Mouse (Mus musculus) midbrain, embryonic 14.5 days (tissue): ENCODE measurements around the gene Etv4. TPM values are rescaled to one million over a fixed set of nuclear protein-coding genes. Genes with fewer than 3 reads are reported as not detected.

Experiments
- ATAC-seq: fragments of 200-750 bp; cut with Nextera tagmentation; 2 replicates; pipeline ENCODE4 v1.8.0; 2017; ENCODE audit warnings: moderate number of reproducible peaks, moderate library complexity; ENCODE audit not compliant: low FRiP score, low TSS enrichment
- DNase-seq: peaks from one replicate; pipeline ENCODE4 v3.0.0-alpha.2; 2015
- H3K27ac ChIP-seq: fragments of 300-500 bp; sonication (generic); replicated peaks from 2 replicates; pipeline ENCODE4 v1.5.1; 2014; ENCODE audit warnings: mild to moderate bottlenecking, low read depth, low read length, moderate library complexity
- H3K27me3 ChIP-seq: fragments of 300-500 bp; sonication (generic); 2 replicates; pipeline ENCODE4 v1.6.1; 2014; ENCODE audit warnings: low read length, control low read depth, mixed read lengths; ENCODE audit not compliant: control insufficient read depth, insufficient read depth
- H3K36me3 ChIP-seq: fragments of 300-500 bp; sonication (generic); 2 replicates; pipeline ENCODE4 v1.6.1; 2014; ENCODE audit warnings: low read length, control low read depth; ENCODE audit not compliant: control insufficient read depth, insufficient read depth
- H3K4me1 ChIP-seq: fragments of 300-500 bp; sonication (generic); 2 replicates; pipeline ENCODE4 v1.6.1; 2014; ENCODE audit warnings: mild to moderate bottlenecking, antibody characterized with exemption, low read length, control low read depth; ENCODE audit not compliant: control insufficient read depth, insufficient read depth
- H3K4me2 ChIP-seq: fragments of 300-500 bp; sonication (generic); 2 replicates; pipeline ENCODE4 v1.6.1; 2014; ENCODE audit warnings: mild to moderate bottlenecking, low read length, moderate library complexity
- H3K4me3 ChIP-seq: fragments of 300-500 bp; sonication (generic); replicated peaks from 2 replicates; pipeline ENCODE4 v1.5.1; 2014; ENCODE audit warnings: low read depth, low read length
- H3K9ac ChIP-seq: fragments of 300-500 bp; sonication (generic); replicated peaks from 2 replicates; pipeline ENCODE4 v1.6.1; 2014; ENCODE audit warnings: mild to moderate bottlenecking, low read length, moderate library complexity
- H3K9me3 ChIP-seq: fragments of 300-500 bp; sonication (generic); 2 replicates; pipeline ENCODE4 v1.6.1; 2016; ENCODE audit warnings: low read length, control low read depth, mixed read lengths; ENCODE audit not compliant: control insufficient read depth
- WGBS: fragments of 180-500 bp; shearing (Covaris S2); extraction: QIAGEN DNeasy Blood & Tissue Kit; methylation state at CpG from one replicate; pipeline ENCODE4 v1.1.7; 2014; 5-methylcytosine and 5-hydroxymethylcytosine counted together
- polyA plus RNA-seq: library from polyadenylated mRNA; unstranded; fragments of >200 nt; fragmentation: Nextera tagmentation; extraction: Ambion mirVana; gene quantifications from 2 replicates; pipeline ENCODE4 v1.2.1, GENCODE M21; 2014

Etv4 gene
- polyA plus RNA-seq, 1 experiment from 2014 or later: 4.0 TPM

GRCm38 (mm10) chr11:101798083-101798482 is 12.9 kb upstream of the Etv4 start:
- H3K9me3 ChIP-seq: no peaks in the 10 kb centered on the region
- no peaks in the 10 kb centered on the region for H3K36me3 ChIP-seq
- no peaks in the 10 kb centered on the region for H3K27me3 ChIP-seq
- H3K4me1 ChIP-seq: 0 out of 2 replicates have a peak, but pooled peaks cover 5% of the 10 kb centered on the region
- DNase-seq (no peak), ATAC-seq (no peak)
- no peak overlapping the region for H3K4me2 ChIP-seq
- WGBS: 47% methylated on average over 8 of the region's 8 CpGs
- no peak overlapping the region for H3K9ac ChIP-seq
- no peak overlapping the region for H3K4me3 ChIP-seq
- no peak overlapping the region for H3K27ac ChIP-seq

GRCm38 (mm10) chr11:101797355-101797754 is 12.2 kb upstream of the Etv4 start:
- H3K36me3 ChIP-seq: no peaks in the 10 kb centered on the region
- no peaks in the 10 kb centered on the region for H3K27me3 ChIP-seq
- DNase-seq (no peak), ATAC-seq (no peak)
- 75% methylated on average over 2 of the region's 2 CpGs for WGBS
- H3K4me2 ChIP-seq: no peak overlapping the region
- H3K9me3 ChIP-seq: no peaks in the 10 kb centered on the region
- no peak overlapping the region for H3K4me3 ChIP-seq
- no peak overlapping the region for H3K27ac ChIP-seq
- H3K4me1 ChIP-seq: 0 out of 2 replicates have a peak, but pooled peaks cover 5% of the 10 kb centered on the region
- H3K9ac ChIP-seq: no peak overlapping the region

- Histone ChIP-seq H3K9ac (no peak overlapping the region), H3K4me2 (0 out of 2 replicates have a peak overlapping the region, but pooled peaks have one; percentile 0), H3K27me3 (peaks cover 26% of the 10 kb centered on the region), H3K4me3 (no peak overlapping the region), H3K4me1 (no peaks in the 10 kb centered on the region), H3K9me3 (no peaks in the 10 kb centered on the region), H3K36me3 (no peaks in the 10 kb centered on the region), H3K27ac (no peak overlapping the region)
- DNase-seq: peak; percentile 44
- no peak for ATAC-seq
- WGBS: 36% methylated on average over 19 of the region's 19 CpGs
Observed at GRCm38 (mm10) chr11:101790811-101791526, 5.8 kb upstream of the Etv4 start.

GRCm38 (mm10) chr11:101787432-101787831 is 2.3 kb upstream of the Etv4 start:
- WGBS: 82% methylated on average over 1 of the region's 1 CpGs
- H3K36me3 ChIP-seq: no peaks in the 10 kb centered on the region

GRCm38 (mm10) chr11:101786651-101787050 is 1.5 kb upstream of the Etv4 start:
- no peaks in the 10 kb centered on the region for H3K9me3 ChIP-seq
- 69% methylated on average over 7 of the region's 7 CpGs for WGBS
- H3K4me3 ChIP-seq: no peak overlapping the region
- H3K9ac ChIP-seq: no peak overlapping the region
- ATAC-seq: no peak
- H3K27me3 ChIP-seq: peaks cover 62% of the 10 kb centered on the region
- no peaks in the 10 kb centered on the region for H3K36me3 ChIP-seq
- DNase-seq: no peak
- H3K4me2 ChIP-seq: no peak overlapping the region
- peaks cover 11% of the 10 kb centered on the region; the same call in 1 of the 2 replicates for H3K4me1 ChIP-seq
- no peak overlapping the region for H3K27ac ChIP-seq

More at GRCm38 (mm10) chr11:101787432-101787831, 2.3 kb upstream of the Etv4 start:
- H3K4me2 ChIP-seq: no peak overlapping the region
- DNase-seq: no peak
- H3K27ac ChIP-seq: no peak overlapping the region
- no peak overlapping the region for H3K4me3 ChIP-seq
- H3K9ac ChIP-seq: no peak overlapping the region
- H3K4me1 ChIP-seq: peaks cover 11% of the 10 kb centered on the region; the same call in 1 of the 2 replicates
- no peaks in the 10 kb centered on the region for H3K9me3 ChIP-seq
- H3K27me3 ChIP-seq: peaks cover 58% of the 10 kb centered on the region
- no peak for ATAC-seq

GRCm38 (mm10) chr11:101785852-101786205 is 658 bp upstream of the Etv4 start:
- WGBS: 7% methylated on average over 7 of the region's 7 CpGs
- Histone ChIP-seq H3K27me3 (peaks cover 67% of the 10 kb centered on the region), H3K4me3 (peak overlapping the region; percentile 48; the same call in 1 of the 2 replicates), H3K27ac (no peak overlapping the region), H3K9ac (no peak overlapping the region), H3K4me2 (peak overlapping the region; percentile 98), H3K4me1 (peaks cover 11% of the 10 kb centered on the region; the same call in 1 of the 2 replicates), H3K9me3 (no peaks in the 10 kb centered on the region), H3K36me3 (no peaks in the 10 kb centered on the region)
- ATAC-seq (no peak), DNase-seq (no peak)

GRCm38 (mm10) chr11:101784488-101785142 is 556 bp downstream of the Etv4 start:
- H3K9me3 ChIP-seq: no peaks in the 10 kb centered on the region
- under 1% methylated on average over 58 of the region's 67 CpGs for WGBS

GRCm38 (mm10) chr11:101784072-101784471 is 1.1 kb downstream of the Etv4 start:
- H3K9me3 ChIP-seq: no peaks in the 10 kb centered on the region
- H3K27ac ChIP-seq: no peak overlapping the region
- DNase-seq (no peak), ATAC-seq (no peak)
- WGBS: under 1% methylated on average over 19 of the region's 19 CpGs
- H3K36me3 ChIP-seq: no peaks in the 10 kb centered on the region
- peak overlapping the region; percentile 48 for H3K4me3 ChIP-seq
- H3K4me2 ChIP-seq: peak overlapping the region; percentile 98
- peaks cover 11% of the 10 kb centered on the region; the same call in 1 of the 2 replicates for H3K4me1 ChIP-seq
- H3K9ac ChIP-seq: peak overlapping the region; percentile 39
- peaks cover 67% of the 10 kb centered on the region for H3K27me3 ChIP-seq

More at GRCm38 (mm10) chr11:101784488-101785142, 556 bp downstream of the Etv4 start:
- Histone ChIP-seq H3K27me3 (peaks cover 67% of the 10 kb centered on the region), H3K27ac (0 out of 2 replicates have a peak overlapping the region, but pooled peaks have one; percentile 41), H3K4me1 (peaks cover 11% of the 10 kb centered on the region; the same call in 1 of the 2 replicates), H3K4me2 (peak overlapping the region; percentile 98), H3K9ac (peak overlapping the region; percentile 39), H3K36me3 (no peaks in the 10 kb centered on the region), H3K4me3 (peak overlapping the region; percentile 48)
- peak; percentile 58 for DNase-seq
- ATAC-seq: peak; percentile 44
